Mouse (Mus musculus): ENCODE results near the gene Alkbh7. TPM values are rescaled to one million over a fixed set of nuclear protein-coding genes. Genes with fewer than 3 reads are reported as not detected.

The Alkbh7 gene
- total RNA-seq, 2 experiments from 2014 or later, result 65.4 to 77.8 TPM

GRCm38 (mm10) chr17:57019693-57020092, 22.6 kb downstream of the Alkbh7 start:
- intact Hi-C loops (cut with DNase I), result no loop called here
- no peak for DNase-seq (ENCODE audit: low spot score)

- DNase-seq (ENCODE audit: low spot score), result no peak
- intact Hi-C loops (cut with DNase I), result no loop called here
Measured at GRCm38 (mm10) chr17:57020960-57021359, 23.8 kb downstream of the Alkbh7 start.

GRCm38 (mm10) chr17:57027471-57027870, 30.3 kb downstream of the Alkbh7 start:
- intact Hi-C loops (cut with DNase I), result no loop called here
- no peak for DNase-seq (ENCODE audit: low spot score)

- intact Hi-C loops (cut with DNase I), result no loop called here
- DNase-seq (ENCODE audit: low spot score), result no peak
Measured at GRCm38 (mm10) chr17:57029691-57030090, 32.6 kb downstream of the Alkbh7 start.

GRCm38 (mm10) chr17:57030931-57031660, 34.0 kb downstream of the Alkbh7 start, which contains the start of gene Khsrp:
TSS of gene Khsrp (minus strand) at chr17:57031522.
- DNase-seq (ENCODE audit: low spot score), result no peak
- intact Hi-C loops (cut with DNase I), result no loop called here

GRCm38 (mm10) chr17:57031661-57032420, 34.7 kb downstream of the Alkbh7 start:
- intact Hi-C loops (cut with DNase I), result no loop called here
- peak; percentile 100 for DNase-seq (ENCODE audit: low spot score)

GRCm38 (mm10) chr17:57032854-57033253, 35.7 kb downstream of the Alkbh7 start:
- DNase-seq (ENCODE audit: low spot score), result no peak
- intact Hi-C loops (cut with DNase I), result no loop called here

GRCm38 (mm10) chr17:57038978-57039377, 41.8 kb downstream of the Alkbh7 start:
- intact Hi-C loops (cut with DNase I), result no loop called here
- no peak for DNase-seq (ENCODE audit: low spot score)

GRCm38 (mm10) chr17:57041554-57041953, 44.4 kb downstream of the Alkbh7 start, which contains the start of gene Slc25a41:
TSS of gene Slc25a41 (minus strand) at chr17:57041654.
- intact Hi-C loops (cut with DNase I), result no loop called here

GRCm38 (mm10) chr17:57047406-57047805, 50.3 kb downstream of the Alkbh7 start:
- no peak for DNase-seq (ENCODE audit: low spot score)
- intact Hi-C loops (cut with DNase I), result no loop called here

More at GRCm38 (mm10) chr17:57041554-57041953, 44.4 kb downstream of the Alkbh7 start, which contains the start of gene Slc25a41:
- no peak for DNase-seq (ENCODE audit: low spot score)

- intact Hi-C loops (cut with DNase I), result no loop called here
- DNase-seq (ENCODE audit: low spot score), result no peak
Measured at GRCm38 (mm10) chr17:57048816-57049215, 51.7 kb downstream of the Alkbh7 start.

Other genes with a start within 250 kb of the Alkbh7 start
- 10 to 100 TPM; 25.7 to 28.8 TPM for gene Nrtn, start 239.8 kb upstream of the Alkbh7 start, total RNA-seq (2021)
- 10 to 100 TPM; 18.3 to 18.8 TPM for gene Dus3l, start 232.6 kb upstream of the Alkbh7 start, total RNA-seq (2021)
- gene Prr22, start 227.1 kb upstream of the Alkbh7 start, total RNA-seq (2021), result under 1 TPM; 0.13 to 0.22 TPM
- gene Rfx2, start 166.3 kb upstream of the Alkbh7 start, total RNA-seq (2021), result 1 to 10 TPM; 3.2 to 4.6 TPM
- gene Acsbg2, start 122.9 kb upstream of the Alkbh7 start, total RNA-seq (2021), result not detected
- not detected for gene 1700061G19Rik, start 121.9 kb upstream of the Alkbh7 start, total RNA-seq (2021)
- 10 to 100 TPM; 21.6 to 21.8 TPM for gene Mllt1, start 61.9 kb upstream of the Alkbh7 start, total RNA-seq (2021)
- not detected for gene Acer1, start 15.2 kb upstream of the Alkbh7 start, total RNA-seq (2021)
- 10 to 100 TPM; 73.4 TPM for gene Clpp, start 7.0 kb upstream of the Alkbh7 start, total RNA-seq (2021)
- gene Pspn, start 2.7 kb downstream of the Alkbh7 start, total RNA-seq (2021), result not detected
- 10 to 100 TPM; 20.4 to 22.7 TPM for gene Gtf2f1, start 13.9 kb downstream of the Alkbh7 start, total RNA-seq (2021)
- not detected for gene Gm17949, start 14.1 kb downstream of the Alkbh7 start, total RNA-seq (2021)
- gene Khsrp, start 34.2 kb downstream of the Alkbh7 start, total RNA-seq (2021), result 10 to 100 TPM; 44.8 to 44.9 TPM
- not detected for gene Slc25a41, start 44.3 kb downstream of the Alkbh7 start, total RNA-seq (2021)
- gene Crb3, start 61.8 kb downstream of the Alkbh7 start, total RNA-seq (2021), result under 1 TPM in 1 of 2 experiments, not detected in 1; 0.78 TPM
- 10 to 100 TPM; 65.1 to 75.0 TPM for gene Slc25a23, start 62.5 kb downstream of the Alkbh7 start, total RNA-seq (2021)
- gene Dennd1c, start 81.2 kb downstream of the Alkbh7 start, total RNA-seq (2021), result 1 to 10 TPM in 1 of 2 experiments, under 1 TPM in 1; 0.96 to 2.1 TPM
- 1 to 10 TPM; 3.2 to 3.3 TPM for gene Tubb4a, start 90.4 kb downstream of the Alkbh7 start, total RNA-seq (2021)
- gene Tnfsf9, start 108.0 kb downstream of the Alkbh7 start, total RNA-seq (2021), result under 1 TPM; 0.28 to 0.57 TPM
- gene Cd70, start 152.4 kb downstream of the Alkbh7 start, total RNA-seq (2021), result not detected
- not detected for gene Tnfsf14, start 196.8 kb downstream of the Alkbh7 start, total RNA-seq (2021)
- 10 to 100 TPM; 47.1 to 80.7 TPM for gene C3, start 230.8 kb downstream of the Alkbh7 start, total RNA-seq (2021)